Mouse (Mus musculus) hindbrain, embryonic 13.5 days (tissue): ENCODE data around the gene Tppp3. TPM values are rescaled to one million over a fixed set of nuclear protein-coding genes. Genes with fewer than 3 reads are reported as not detected.

Source experiments
- ATAC-seq: fragments of 200-750 bp; cut with Nextera tagmentation; 2 replicates; pipeline ENCODE4 v1.8.0; 2017; ENCODE audit warnings: moderate TSS enrichment; ENCODE audit not compliant: low FRiP score
- H3K27ac ChIP-seq: fragments of 300-500 bp; sonication (generic); 2 replicates; pipeline ENCODE4 v1.5.1; 2015; ENCODE audit warnings: inconsistent platforms, mild to moderate bottlenecking, moderate library complexity
- H3K27me3 ChIP-seq: fragments of 300-500 bp; sonication (generic); 2 replicates; pipeline ENCODE4 v1.6.1; 2015; ENCODE audit warnings: mild to moderate bottlenecking, inconsistent platforms
- H3K36me3 ChIP-seq: fragments of 300-500 bp; sonication (generic); 2 replicates; pipeline ENCODE4 v1.6.1; 2015; ENCODE audit warnings: mild to moderate bottlenecking, inconsistent platforms
- H3K4me1 ChIP-seq: fragments of 300-500 bp; sonication (generic); replicated peaks from 2 replicates; pipeline ENCODE4 v1.6.1; 2015; ENCODE audit warnings: inconsistent platforms
- H3K4me2 ChIP-seq: fragments of 300-500 bp; sonication (generic); 2 replicates; pipeline ENCODE4 v1.6.1; 2015; ENCODE audit warnings: inconsistent platforms, mild to moderate bottlenecking, moderate library complexity
- H3K4me3 ChIP-seq: fragments of 300-500 bp; sonication (generic); 2 replicates; pipeline ENCODE4 v1.5.1; 2015; ENCODE audit warnings: mild to moderate bottlenecking, inconsistent platforms
- H3K9ac ChIP-seq: fragments of 300-500 bp; sonication (generic); 2 replicates; pipeline ENCODE4 v1.6.1; 2015; ENCODE audit warnings: mild to moderate bottlenecking, inconsistent platforms
- H3K9me3 ChIP-seq: fragments of 300-500 bp; sonication (generic); 2 replicates; pipeline ENCODE4 v1.6.1; 2016; ENCODE audit warnings: inconsistent platforms
- WGBS: fragments of 180-500 bp; shearing (Covaris S2); methylation state at CpG from one replicate; pipeline ENCODE4 v1.1.7; 2015; 5-methylcytosine and 5-hydroxymethylcytosine counted together
- polyA plus RNA-seq: library from polyadenylated mRNA; unstranded; fragments of >200 nt; fragmentation: Nextera tagmentation; extraction: Ambion mirVana; gene quantifications from 2 replicates; pipeline ENCODE4 v1.2.1, GENCODE M21; 2015

The Tppp3 gene
- polyA plus RNA-seq, 1 experiment from 2014 or later: 181 TPM

DNA sequence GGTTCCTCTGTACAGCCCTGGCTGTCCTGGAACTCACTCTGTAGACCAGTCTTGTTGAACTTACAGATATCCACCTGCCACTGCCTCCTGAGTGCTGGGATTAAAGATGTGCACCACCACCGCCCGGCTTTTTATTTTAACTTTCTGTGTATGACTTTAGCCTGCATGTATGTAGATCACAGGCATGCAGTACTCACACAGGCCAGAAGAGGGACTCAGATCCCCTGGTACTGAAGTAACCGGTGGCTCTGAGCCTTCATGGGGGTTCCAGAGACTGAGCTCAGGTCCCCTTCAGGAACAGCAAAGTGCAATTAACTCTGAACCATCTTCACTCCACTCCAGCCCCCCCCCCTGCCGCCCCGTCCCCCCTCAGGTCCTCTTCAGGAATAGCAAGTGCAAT is 32.5 kb downstream of the Tppp3 start:
- Histone ChIP-seq H3K4me3 (no peak overlapping the region), H3K36me3 (no peaks in the 10 kb centered on the region), H3K27ac (no peak overlapping the region), H3K9ac (no peak overlapping the region), H3K4me2 (no peak overlapping the region), H3K4me1 (peaks cover 6% of the 10 kb centered on the region), H3K9me3 (no peaks in the 10 kb centered on the region), H3K27me3 (no peaks in the 10 kb centered on the region)
- WGBS: 40% methylated on average over 5 of the region's 5 CpGs
- no peak for ATAC-seq

DNA sequence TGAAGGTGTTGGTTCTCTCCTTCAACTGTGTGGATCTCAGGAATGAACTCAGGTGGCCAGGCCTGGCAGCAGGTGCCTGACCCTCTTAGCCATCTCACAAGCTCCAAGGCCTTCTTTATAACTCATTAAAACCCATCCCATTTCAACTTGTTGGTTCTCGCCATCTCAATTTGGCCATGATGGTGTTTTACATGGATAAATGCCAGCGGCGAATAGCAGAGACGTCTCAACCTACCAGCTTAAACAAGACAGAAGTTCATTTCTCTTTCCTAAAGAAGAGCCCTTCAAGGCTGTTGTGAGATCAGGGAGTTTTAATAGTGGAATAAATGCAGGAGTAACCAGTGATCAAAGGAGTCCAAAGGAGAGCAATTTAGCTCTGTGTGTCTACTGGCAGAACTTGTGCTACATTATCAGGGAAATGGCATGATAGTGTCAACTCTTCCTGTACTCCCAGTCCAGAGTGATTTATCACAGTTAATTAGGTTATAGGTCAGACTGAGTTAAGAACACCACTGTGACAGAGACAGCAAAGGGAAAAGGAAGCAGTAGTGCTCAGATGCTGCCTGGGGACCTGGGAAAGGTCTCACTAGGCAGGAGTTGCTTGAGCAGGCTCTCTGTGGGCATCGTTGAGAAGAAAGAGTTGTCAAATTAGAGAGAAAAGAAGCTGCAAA is 34.1 kb downstream of the Tppp3 start:
- H3K4me3 ChIP-seq: no peak overlapping the region
- 91% methylated on average over 5 of the region's 5 CpGs for WGBS
- no peak for ATAC-seq

DNA sequence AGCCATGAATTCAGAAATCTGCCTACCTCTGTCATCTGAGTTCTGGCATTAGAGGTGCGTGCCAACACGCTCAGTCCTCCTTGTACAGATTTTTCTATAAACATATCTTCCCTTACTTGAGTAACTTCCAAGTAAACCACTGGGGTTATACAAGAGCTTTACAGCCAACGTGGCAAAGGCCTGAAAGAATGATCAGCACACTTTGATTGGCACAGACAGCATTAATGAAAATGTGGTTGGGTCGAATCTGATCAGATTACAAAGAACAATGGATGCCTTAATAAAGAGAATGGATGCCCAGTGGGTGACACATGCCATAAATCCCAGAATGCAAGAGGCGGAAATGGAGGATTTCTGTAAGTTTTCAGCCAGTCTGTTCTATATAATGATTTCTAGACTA is 35.1 kb downstream of the Tppp3 start:
- peaks cover 20% of the 10 kb centered on the region for H3K4me1 ChIP-seq
- whole genome bisulfite sequencing: 72% methylated on average over 5 of the region's 5 CpGs
- no peaks in the 10 kb centered on the region for H3K27me3 ChIP-seq
- H3K9me3 ChIP-seq: no peaks in the 10 kb centered on the region
- H3K4me3 ChIP-seq: no peak overlapping the region
- no peak overlapping the region for H3K27ac ChIP-seq
- no peak overlapping the region for H3K9ac ChIP-seq
- H3K4me2 ChIP-seq: no peak overlapping the region
- H3K36me3 ChIP-seq: no peaks in the 10 kb centered on the region
- no peak for ATAC-seq

More for the DNA sequence above, 34.1 kb downstream of the Tppp3 start:
- Histone ChIP-seq H3K9ac (no peak overlapping the region), H3K27me3 (no peaks in the 10 kb centered on the region), H3K4me2 (no peak overlapping the region), H3K36me3 (no peaks in the 10 kb centered on the region), H3K4me1 (peaks cover 20% of the 10 kb centered on the region), H3K9me3 (no peaks in the 10 kb centered on the region), H3K27ac (no peak overlapping the region)

DNA sequence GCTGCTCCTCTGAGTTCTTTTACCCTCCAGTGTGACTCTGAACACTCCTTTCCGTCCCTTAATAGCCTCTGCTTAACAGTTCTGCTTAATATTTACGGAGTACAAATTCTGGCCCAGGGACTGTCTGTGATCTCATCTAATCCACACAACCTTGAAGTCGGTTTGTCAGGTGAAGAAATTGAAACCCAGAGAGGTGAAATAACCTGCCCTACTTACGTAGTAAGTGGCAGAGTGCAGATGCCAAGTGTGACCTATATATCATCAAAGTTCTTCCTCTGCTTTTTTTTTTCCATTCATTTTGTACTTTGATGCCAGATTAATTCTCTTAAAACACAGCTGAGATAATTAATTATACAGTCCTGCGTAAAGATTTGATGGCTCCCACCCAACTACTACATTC is 37.2 kb downstream of the Tppp3 start:
- no peaks in the 10 kb centered on the region for H3K9me3 ChIP-seq
- H3K9ac ChIP-seq: no peak overlapping the region
- no peaks in the 10 kb centered on the region for H3K36me3 ChIP-seq
- H3K4me2 ChIP-seq: no peak overlapping the region
- H3K4me3 ChIP-seq: no peak overlapping the region
- WGBS: 68% methylated on average over 5 of the region's 5 CpGs
- no peak for ATAC-seq
- peak overlapping the region; percentile 35; the same call in 1 of the 2 replicates for H3K27ac ChIP-seq
- peaks cover 17% of the 10 kb centered on the region for H3K4me1 ChIP-seq
- no peaks in the 10 kb centered on the region for H3K27me3 ChIP-seq

DNA sequence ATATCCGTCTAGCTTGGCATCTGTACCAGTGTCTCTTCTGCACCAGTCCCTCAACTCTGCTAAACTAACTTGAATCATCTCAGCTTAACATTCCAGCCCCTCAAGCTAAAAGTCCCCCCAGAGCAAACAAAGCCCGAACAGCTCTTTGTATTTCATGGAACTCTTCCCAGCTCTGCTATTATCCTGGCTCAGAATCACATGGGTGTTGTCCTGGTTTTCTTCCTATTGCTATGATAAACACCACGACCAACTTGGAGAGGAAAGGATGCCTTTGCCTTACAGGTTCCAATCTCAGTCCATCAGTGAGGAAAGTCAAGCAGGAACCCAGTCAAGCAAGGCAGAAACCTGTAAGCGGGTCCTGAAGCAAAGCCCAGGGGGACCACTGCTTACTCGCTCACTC is 37.8 kb downstream of the Tppp3 start:
- no peaks in the 10 kb centered on the region for H3K36me3 ChIP-seq
- no peak overlapping the region for H3K4me2 ChIP-seq
- no peaks in the 10 kb centered on the region for H3K9me3 ChIP-seq
- H3K4me3 ChIP-seq: no peak overlapping the region
- H3K4me1 ChIP-seq: peaks cover 17% of the 10 kb centered on the region
- peak overlapping the region; percentile 62 for H3K27ac ChIP-seq
- no peaks in the 10 kb centered on the region for H3K27me3 ChIP-seq
- WGBS: 31% methylated on average over 5 of the region's 5 CpGs
- no peak overlapping the region for H3K9ac ChIP-seq
- no peak for ATAC-seq

DNA sequence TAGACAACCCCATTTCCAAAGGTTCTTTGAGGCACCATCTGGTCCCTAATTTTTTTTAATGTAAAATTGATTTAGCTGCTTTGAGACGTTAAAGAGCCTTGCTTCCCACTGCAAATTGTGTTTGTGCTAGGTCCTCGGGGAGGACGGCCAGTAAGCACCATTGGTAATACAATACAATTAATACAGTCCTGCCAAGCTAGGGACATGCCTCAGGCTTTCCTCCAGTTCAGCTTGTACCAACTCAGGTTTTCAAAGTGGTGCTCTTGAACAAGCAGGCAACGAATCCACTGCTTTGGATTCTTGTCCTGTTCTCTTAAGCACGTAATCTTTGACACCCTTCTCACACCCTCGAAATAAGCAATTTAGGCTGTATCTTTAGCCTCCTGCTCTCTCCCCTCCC is 38.3 kb downstream of the Tppp3 start:
- Histone ChIP-seq H3K9me3 (no peaks in the 10 kb centered on the region), H3K4me1 (peaks cover 17% of the 10 kb centered on the region), H3K4me3 (no peak overlapping the region), H3K9ac (no peak overlapping the region; the same call in 1 of the 2 replicates), H3K27me3 (no peaks in the 10 kb centered on the region), H3K4me2 (no peak overlapping the region), H3K36me3 (no peaks in the 10 kb centered on the region), H3K27ac (peak overlapping the region; percentile 62)
- no peak for ATAC-seq
- WGBS: 23% methylated on average over 6 of the region's 6 CpGs

DNA sequence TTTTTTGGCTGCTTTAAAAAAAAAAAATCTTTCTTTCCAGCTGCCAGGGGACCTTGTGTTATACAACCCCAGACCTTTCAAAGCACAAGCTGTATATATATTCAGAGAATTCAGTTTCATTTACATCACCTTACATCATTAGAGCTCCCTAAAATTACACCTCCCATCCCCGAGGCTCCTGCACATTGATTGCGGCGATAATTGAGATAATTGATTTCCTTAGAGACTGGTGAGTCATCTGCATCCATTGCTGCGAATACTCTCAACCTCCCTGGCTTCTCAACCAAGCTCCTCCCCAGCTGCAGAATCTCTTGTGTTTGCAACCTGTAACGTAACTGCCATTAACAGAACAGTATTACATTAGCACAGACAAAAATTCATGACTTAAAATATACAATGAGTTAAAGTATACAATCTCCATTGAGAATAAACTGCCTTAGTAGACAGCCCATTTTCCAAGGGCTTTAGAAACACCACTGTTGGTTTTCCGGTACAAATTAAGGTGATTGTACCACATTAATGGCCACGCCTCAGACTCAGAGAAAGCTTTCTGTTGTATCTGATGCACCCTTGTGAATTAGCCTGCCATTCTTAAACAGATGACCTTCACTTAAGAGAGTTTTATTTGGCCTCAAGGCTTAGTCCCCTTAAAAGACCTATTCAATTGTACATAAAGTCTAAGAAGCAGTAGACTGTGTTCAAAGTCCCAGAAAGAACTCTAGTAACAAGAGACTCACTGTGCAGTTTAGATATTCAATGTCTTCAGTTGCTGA is 39.4 kb downstream of the Tppp3 start:
- H3K9me3 ChIP-seq: no peaks in the 10 kb centered on the region
- H3K4me1 ChIP-seq: peaks cover 20% of the 10 kb centered on the region
- H3K4me2 ChIP-seq: no peak overlapping the region
- no peak overlapping the region for H3K4me3 ChIP-seq
- 38% methylated on average over 7 of the region's 7 CpGs for WGBS
- ATAC-seq: no peak
- no peak overlapping the region for H3K9ac ChIP-seq
- peak overlapping the region; percentile 45; the same call in 1 of the 2 replicates for H3K27ac ChIP-seq
- H3K36me3 ChIP-seq: no peaks in the 10 kb centered on the region
- no peaks in the 10 kb centered on the region for H3K27me3 ChIP-seq

DNA sequence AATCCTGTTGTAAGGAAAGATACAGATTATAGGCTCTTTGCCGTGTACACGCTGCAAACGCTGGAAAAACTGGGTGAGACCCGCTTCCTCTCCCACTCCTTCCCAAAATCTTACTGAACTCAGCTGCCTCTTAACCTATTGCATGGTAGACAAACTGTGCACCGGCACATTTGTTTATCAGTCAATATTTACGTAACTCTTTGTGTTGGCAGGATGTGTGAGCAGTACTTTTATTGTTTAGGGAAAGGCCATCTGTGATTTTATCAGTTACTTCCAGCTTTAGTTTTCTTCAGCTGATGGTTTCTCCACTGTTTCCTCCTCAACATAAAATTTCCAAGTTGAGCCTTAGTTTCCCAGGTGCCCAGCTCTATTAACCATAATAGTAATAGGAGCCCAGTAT is 44.4 kb downstream of the Tppp3 start:
- Histone ChIP-seq H3K36me3 (no peaks in the 10 kb centered on the region), H3K27me3 (no peaks in the 10 kb centered on the region), H3K4me3 (no peak overlapping the region), H3K4me2 (no peak overlapping the region), H3K9ac (no peak overlapping the region), H3K27ac (no peak overlapping the region), H3K4me1 (peaks cover 3% of the 10 kb centered on the region), H3K9me3 (no peaks in the 10 kb centered on the region)
- ATAC-seq: no peak
- 81% methylated on average over 6 of the region's 6 CpGs for WGBS

DNA sequence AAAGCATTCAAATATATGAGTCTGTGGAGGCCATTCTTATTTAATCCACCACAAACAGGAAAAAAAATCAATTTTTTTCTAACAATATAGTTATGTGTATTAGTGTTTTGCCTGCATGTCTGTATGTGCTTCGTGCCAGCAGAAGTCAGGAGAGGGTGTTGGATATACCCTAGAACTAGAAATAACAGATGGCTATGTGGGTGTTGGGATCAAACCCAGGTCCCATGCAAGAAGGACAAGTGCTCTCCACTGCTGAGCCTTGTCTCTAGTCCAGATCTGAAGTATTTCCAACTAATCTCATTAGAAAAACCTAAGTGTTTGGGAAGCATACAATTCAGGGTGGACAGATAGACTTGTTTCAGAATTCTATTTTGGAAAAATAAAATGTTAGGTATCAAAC is 49.3 kb downstream of the Tppp3 start:
- Histone ChIP-seq H3K27me3 (no peaks in the 10 kb centered on the region), H3K4me3 (no peak overlapping the region), H3K9me3 (no peaks in the 10 kb centered on the region), H3K27ac (no peak overlapping the region), H3K36me3 (no peaks in the 10 kb centered on the region), H3K4me2 (no peak overlapping the region), H3K4me1 (no peaks in the 10 kb centered on the region), H3K9ac (no peak overlapping the region)
- ATAC-seq: no peak
- 78% methylated on average over 1 of the region's 1 CpGs for whole genome bisulfite sequencing

DNA sequence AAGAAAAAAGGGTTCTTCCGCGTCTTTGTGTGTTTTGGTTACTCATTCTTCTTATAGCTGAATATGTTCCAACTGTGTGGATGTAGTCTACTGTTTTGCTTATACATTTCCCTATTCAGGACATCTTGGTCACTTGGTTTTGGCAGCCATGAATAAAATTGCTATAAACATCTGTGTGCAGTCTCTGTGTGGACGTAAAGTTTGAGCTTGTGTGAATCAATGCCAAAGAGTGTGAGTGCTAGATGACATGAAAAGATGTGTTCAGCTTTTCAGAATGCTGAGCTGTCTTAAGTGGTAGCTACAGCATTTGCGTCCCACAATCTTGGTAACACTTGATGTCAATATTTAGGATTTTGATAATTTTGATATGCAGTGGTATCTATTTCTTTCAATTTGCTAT is 51.5 kb downstream of the Tppp3 start:
- Histone ChIP-seq H3K9ac (no peak overlapping the region), H3K27ac (no peak overlapping the region), H3K27me3 (no peaks in the 10 kb centered on the region), H3K4me3 (no peak overlapping the region), H3K4me1 (no peaks in the 10 kb centered on the region), H3K36me3 (no peaks in the 10 kb centered on the region), H3K4me2 (no peak overlapping the region), H3K9me3 (no peaks in the 10 kb centered on the region)
- ATAC-seq: no peak
- 95% methylated on average over 4 of the region's 4 CpGs for WGBS

DNA sequence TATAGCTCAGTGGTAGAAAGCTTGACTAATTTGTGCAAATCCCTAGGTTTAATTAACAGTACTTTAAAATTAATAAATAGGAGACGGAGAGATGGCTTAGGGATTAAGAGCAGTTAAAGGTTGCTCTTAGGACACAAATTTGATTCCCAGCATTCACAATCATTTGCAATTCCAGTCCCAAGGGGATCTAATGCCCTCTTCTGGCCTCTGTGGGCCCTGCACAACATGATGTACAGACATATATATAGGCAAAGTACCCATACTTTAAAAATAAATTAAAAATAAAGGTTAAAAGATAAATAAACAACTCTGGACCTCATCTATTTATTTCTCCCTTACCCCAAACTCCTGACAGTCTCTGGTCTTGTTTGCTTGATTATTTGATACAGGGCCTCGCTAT is 52.3 kb downstream of the Tppp3 start:
- Histone ChIP-seq H3K9ac (no peak overlapping the region), H3K27me3 (peaks cover 4% of the 10 kb centered on the region), H3K4me1 (no peaks in the 10 kb centered on the region; the same call in 1 of the 2 replicates), H3K36me3 (no peaks in the 10 kb centered on the region), H3K27ac (no peak overlapping the region), H3K4me2 (no peak overlapping the region), H3K4me3 (no peak overlapping the region), H3K9me3 (no peaks in the 10 kb centered on the region)
- ATAC-seq: no peak
- WGBS: 80% methylated on average over 2 of the region's 2 CpGs
